Mouse (Mus musculus) myocyte (in vitro differentiated cells): Measurements from ENCODE around the gene Spice1.

ENCODE experiments used
- CEBPB ChIP-seq: IDR thresholded peaks from 2 replicates; pipeline ENCODE4 v1.6.1; 2011; ENCODE audit warnings: mild to moderate bottlenecking, moderate library complexity; ENCODE audit not compliant: poor library complexity, insufficient read depth, severe bottlenecking
- MAX ChIP-seq: IDR thresholded peaks from one replicate; pipeline ENCODE4 v1.6.1; 2011; ENCODE audit warnings: low read depth, mild to moderate bottlenecking, control low read depth
- MYOD1 ChIP-seq, 3 experiments: IDR thresholded peaks; one replicate each; pipeline ENCODE4 v1.6.1; 2011; ENCODE audit warnings: control low read depth in 2 of 3, low read depth in 2 of 3, mild to moderate bottlenecking in 2 of 3, moderate library complexity in 1 of 3; ENCODE audit not compliant: insufficient read length in 2 of 3, control insufficient read depth in 1 of 3
- POLR2A ChIP-seq: IDR thresholded peaks from one replicate; pipeline ENCODE4 v1.6.1; 2011; ENCODE audit warnings: low read depth, mild to moderate bottlenecking, control low read depth, moderate library complexity; ENCODE audit not compliant: insufficient read length
- POLR2AphosphoS2 ChIP-seq: IDR thresholded peaks from one replicate; pipeline ENCODE4 v1.6.1; 2011; ENCODE audit warnings: low read depth, control low read depth; ENCODE audit not compliant: insufficient read length
- REST ChIP-seq: IDR thresholded peaks from one replicate; pipeline ENCODE4 v1.6.1; 2011; ENCODE audit warnings: mild to moderate bottlenecking, control low read depth, moderate library complexity; ENCODE audit not compliant: insufficient read depth, insufficient read length
- TCF12 ChIP-seq: IDR thresholded peaks from one replicate; pipeline ENCODE4 v1.6.1; 2011; ENCODE audit warnings: mild to moderate bottlenecking, control low read depth; ENCODE audit not compliant: poor library complexity, insufficient read depth, severe bottlenecking
- USF1 ChIP-seq: IDR thresholded peaks from one replicate; pipeline ENCODE4 v1.6.1; 2011; ENCODE audit warnings: low read depth, mild to moderate bottlenecking, control low read depth, moderate library complexity

DNA sequence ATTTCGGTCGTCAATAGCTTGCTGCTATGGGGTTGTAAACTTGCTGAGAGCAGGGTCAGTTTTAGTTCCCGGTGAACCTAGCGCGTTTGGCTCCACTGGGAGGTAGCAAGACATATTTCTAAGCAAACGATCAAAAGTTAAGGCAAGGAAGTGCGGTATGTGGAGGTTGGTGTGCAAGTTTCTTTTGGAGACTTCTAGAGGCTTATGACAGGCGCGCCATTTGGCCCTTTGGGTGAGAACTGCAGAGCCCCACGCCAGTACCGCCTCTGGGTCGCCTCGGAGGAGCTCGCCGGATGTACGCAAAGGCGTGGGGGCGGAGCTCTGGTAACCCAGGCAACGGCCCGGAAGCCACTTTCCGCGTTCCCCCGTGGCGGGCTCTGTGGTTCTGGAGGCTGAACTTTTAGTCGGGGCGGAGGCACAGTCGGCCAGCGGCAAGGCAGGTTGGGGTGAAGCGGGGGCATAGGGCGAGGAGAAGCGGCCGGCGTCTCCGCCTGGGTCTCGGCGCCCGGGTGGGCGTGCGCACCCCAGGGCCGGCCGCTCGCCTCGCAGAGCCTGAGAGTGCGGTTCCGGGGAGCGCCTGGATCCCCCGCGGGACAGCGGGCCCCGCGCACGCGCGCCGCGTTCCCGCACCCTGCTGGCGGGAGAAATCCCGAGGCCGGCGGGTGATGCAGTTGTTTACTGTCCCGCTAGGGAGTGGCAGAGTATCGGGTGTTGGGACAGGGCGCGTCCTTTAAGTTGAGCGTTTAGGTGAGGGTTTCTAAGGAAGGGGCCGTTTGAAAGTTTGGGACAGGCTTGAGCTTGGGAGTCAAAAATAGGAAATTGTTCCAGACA lies at the start of gene Spice1:
- TF ChIP-seq POLR2A = peak; percentile 69
- TF ChIP-seq USF1 = no peak
- TF ChIP-seq MAX = no peak
- no peak for TF ChIP-seq TCF12
- TF ChIP-seq CEBPB = no peak
- peak; percentile 59 for TF ChIP-seq POLR2AphosphoS2
- no peak for TF ChIP-seq REST
- no peak for TF ChIP-seq MYOD1 (IDR thresholded peaks at IDR 0.05; ENCODE audit: control insufficient read depth in 1 of 3, insufficient read length in 2 of 3, low read depth in 2 of 3)
